Mouse (Mus musculus): ENCODE measurements around the gene Kmt2a.

Kmt2a gene

GRCm38 (mm10) chr9:44879694-44880271 lies 1.3 kb downstream of the Kmt2a start:
- DNase-seq (ENCODE audit: low spot score): no peak

- DNase-seq (ENCODE audit: low spot score): no peak
Measured at GRCm38 (mm10) chr9:44878776-44879500, 2.2 kb downstream of the Kmt2a start.

- no peak for DNase-seq (ENCODE audit: low spot score)
Measured at GRCm38 (mm10) chr9:44877686-44878085, 3.4 kb downstream of the Kmt2a start.

GRCm38 (mm10) chr9:44875476-44875875 lies 5.6 kb downstream of the Kmt2a start:
- DNase-seq (ENCODE audit: low spot score): no peak

GRCm38 (mm10) chr9:44874198-44874597 lies 6.9 kb downstream of the Kmt2a start:
- DNase-seq (ENCODE audit: low spot score): no peak

- no peak for DNase-seq (ENCODE audit: low spot score)
Measured at GRCm38 (mm10) chr9:44873665-44874064, 7.4 kb downstream of the Kmt2a start.

- no peak for DNase-seq (ENCODE audit: low spot score)
Measured at GRCm38 (mm10) chr9:44868336-44869094, 12.6 kb downstream of the Kmt2a start.

- DNase-seq (ENCODE audit: low spot score): no peak
Measured at GRCm38 (mm10) chr9:44867664-44868063, 13.4 kb downstream of the Kmt2a start.

- no peak for DNase-seq (ENCODE audit: low spot score)
Measured at GRCm38 (mm10) chr9:44866501-44867240, 14.4 kb downstream of the Kmt2a start.

GRCm38 (mm10) chr9:44861121-44861520 lies 20.0 kb downstream of the Kmt2a start:
- no peak for DNase-seq (ENCODE audit: low spot score)

- DNase-seq (ENCODE audit: low spot score): no peak
Measured at GRCm38 (mm10) chr9:44858657-44859056, 22.4 kb downstream of the Kmt2a start.

- DNase-seq (ENCODE audit: low spot score): no peak
Measured at GRCm38 (mm10) chr9:44857405-44857992, 23.6 kb downstream of the Kmt2a start.

- DNase-seq (ENCODE audit: low spot score): no peak
Measured at GRCm38 (mm10) chr9:44855153-44855552, 25.9 kb downstream of the Kmt2a start.

- DNase-seq (ENCODE audit: low spot score): no peak
Measured at GRCm38 (mm10) chr9:44847446-44847845, 33.6 kb downstream of the Kmt2a start.

- peak; percentile 17 for DNase-seq (ENCODE audit: low spot score)
Measured at GRCm38 (mm10) chr9:44841241-44841640, 39.9 kb downstream of the Kmt2a start.

GRCm38 (mm10) chr9:44836439-44836838 lies 44.7 kb downstream of the Kmt2a start:
- DNase-seq (ENCODE audit: low spot score): peak; percentile 62

GRCm38 (mm10) chr9:44832356-44832755 lies 48.7 kb downstream of the Kmt2a start:
- DNase-seq (ENCODE audit: low spot score): no peak

- DNase-seq (ENCODE audit: low spot score): no peak
Measured at GRCm38 (mm10) chr9:44830506-44830905, 50.6 kb downstream of the Kmt2a start.

GRCm38 (mm10) chr9:44828944-44829343 lies 52.2 kb downstream of the Kmt2a start:
- no peak for DNase-seq (ENCODE audit: low spot score)

GRCm38 (mm10) chr9:44826660-44827059 lies 54.4 kb downstream of the Kmt2a start:
- no peak for DNase-seq (ENCODE audit: low spot score)

- no peak for DNase-seq (ENCODE audit: low spot score)
Measured at GRCm38 (mm10) chr9:44819920-44820827, 60.9 kb downstream of the Kmt2a start.
